Mouse (Mus musculus): Measurements from ENCODE around the gene Myocos.

- TF ChIP-seq CTCF (IDR thresholded peaks at IDR 0.05; ENCODE audit: low read depth) (no peak), EP300 (IDR thresholded peaks at IDR 0.05; ENCODE audit: low read depth) (no peak)
These were observed 19.5 kb downstream of the Myocos start for GRCm38 (mm10) chr1:162638535-162638934.

Measured in liver, embryonic 14.5 days (tissue).